Mouse (Mus musculus) heart, adult 2 months (tissue): ENCODE results near the gene Flot2. TPM values are rescaled to one million over a fixed set of nuclear protein-coding genes. Genes with fewer than 3 reads are reported as not detected.
A peak's percentile ranks its signal among the peaks of the same experiment; 100 is the strongest.

ENCODE experiments used
- DNase-seq, 2 experiments: peaks; one replicate each; pipeline ENCODE4 v3.0.0; 2021
- H3K27ac ChIP-seq: fragments of 200-600 bp; 2 replicates; pipeline ENCODE4 v1.8.1; 2022
- H3K27me3 ChIP-seq: fragments of 200-500 bp; 2 replicates; pipeline ENCODE4 v1.6.1; 2012; ENCODE audit warnings: mild to moderate bottlenecking, low read length, inconsistent platforms, mixed read lengths; ENCODE audit not compliant: control insufficient read depth, insufficient read depth
- H3K36me3 ChIP-seq: fragments of 200-500 bp; 2 replicates; pipeline ENCODE4 v1.6.1; 2012; ENCODE audit warnings: low read length, inconsistent platforms; ENCODE audit not compliant: control insufficient read depth, insufficient read depth
- H3K4me1 ChIP-seq: fragments of 200-500 bp; 2 replicates; pipeline ENCODE4 v1.6.1; 2011; ENCODE audit warnings: low read length; ENCODE audit not compliant: control insufficient read depth, insufficient read depth
- H3K4me3 ChIP-seq: fragments of 200-600 bp; 2 replicates; pipeline ENCODE4 v1.8.1; 2022
- H3K79me2 ChIP-seq: fragments of 200-500 bp; replicated peaks from 2 replicates; pipeline ENCODE4 v1.6.1; 2012; ENCODE audit warnings: mild to moderate bottlenecking, inconsistent platforms, low read length, moderate library complexity, mixed read lengths; ENCODE audit not compliant: control insufficient read depth, insufficient read depth
- H3K9ac ChIP-seq: fragments of 200-500 bp; 2 replicates; pipeline ENCODE4 v1.6.1; 2012; ENCODE audit warnings: low read depth, mild to moderate bottlenecking, control low read depth, inconsistent platforms, low read length, mixed read lengths
- CTCF ChIP-seq: fragments of 200-600 bp; IDR thresholded peaks from 2 replicates; pipeline ENCODE4 v1.8.1; 2022; ENCODE audit warnings: antibody characterized with exemption, mild to moderate bottlenecking, moderate library complexity
- EP300 ChIP-seq: fragments of 200-500 bp; IDR thresholded peaks from 2 replicates; pipeline ENCODE4 v1.6.1; 2011; ENCODE audit warnings: low read depth, low read length, control low read depth; ENCODE audit not compliant: insufficient read depth
- POLR2A ChIP-seq: fragments of 200-500 bp; IDR thresholded peaks from 2 replicates; pipeline ENCODE4 v1.6.1; 2011; ENCODE audit warnings: mild to moderate bottlenecking, low read depth, low read length, control low read depth; ENCODE audit not compliant: insufficient read depth
- WGBS: fragments of 180-500 bp; shearing (Covaris S2); methylation state at CpG from one replicate; pipeline ENCODE4 v1.1.7; 2018; 5-methylcytosine and 5-hydroxymethylcytosine counted together
- intact Hi-C: fragments of 180-260 bp; cut with DNase I; formaldehyde crosslinking; loops from one replicate; pipeline ENCODE4 v1.15.1; 2025
- polyA plus RNA-seq: library from polyadenylated mRNA; depleted of rRNA; stranded (reverse); fragments of >200 nt; gene quantifications from 2 replicates; pipeline ENCODE4 v1.2.3, GENCODE M21; 2012
- total RNA-seq, 2 experiments: library from RNA; stranded (reverse); gene quantifications; 2 replicates each; pipeline ENCODE4 v1.2.3; 2021

Gene Flot2
- total and polyA plus RNA-seq, 3 experiments = 51.7 to 118 (median 59.9) TPM

DNA sequence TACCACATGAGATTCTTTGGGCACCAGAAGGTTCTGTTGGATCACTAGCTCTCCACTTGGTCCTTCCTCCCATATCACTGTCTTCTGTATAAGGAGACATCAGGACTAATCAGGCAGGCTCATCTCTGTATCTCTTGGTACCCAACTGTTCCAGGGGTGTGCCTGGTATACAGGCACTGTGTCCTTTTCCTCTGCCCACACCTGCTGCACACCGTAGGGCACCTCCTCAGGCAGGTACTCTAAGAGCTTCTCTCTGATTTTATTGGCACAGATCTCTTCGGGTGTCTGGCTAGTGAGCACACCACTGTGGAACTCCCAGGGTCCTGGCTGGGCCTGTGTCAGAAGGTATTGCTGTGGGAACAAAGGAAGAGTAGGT, 36.5 kb downstream of the Flot2 start:
- Histone ChIP-seq H3K9ac (no peak overlapping the region), H3K27me3 (no peaks in the 10 kb centered on the region), H3K36me3 (no peaks in the 10 kb centered on the region), H3K4me1 (no peaks in the 10 kb centered on the region), H3K4me3 (no peak overlapping the region), H3K27ac (no peak overlapping the region), H3K79me2 (no peaks in the 10 kb centered on the region)
- intact Hi-C loops = no loop called here
- no peak for TF ChIP-seq EP300
- no peak for TF ChIP-seq CTCF
- no peak for TF ChIP-seq POLR2A
- DNase-seq = no peak
- 92% methylated on average over 2 of the region's 2 CpGs for WGBS

DNA sequence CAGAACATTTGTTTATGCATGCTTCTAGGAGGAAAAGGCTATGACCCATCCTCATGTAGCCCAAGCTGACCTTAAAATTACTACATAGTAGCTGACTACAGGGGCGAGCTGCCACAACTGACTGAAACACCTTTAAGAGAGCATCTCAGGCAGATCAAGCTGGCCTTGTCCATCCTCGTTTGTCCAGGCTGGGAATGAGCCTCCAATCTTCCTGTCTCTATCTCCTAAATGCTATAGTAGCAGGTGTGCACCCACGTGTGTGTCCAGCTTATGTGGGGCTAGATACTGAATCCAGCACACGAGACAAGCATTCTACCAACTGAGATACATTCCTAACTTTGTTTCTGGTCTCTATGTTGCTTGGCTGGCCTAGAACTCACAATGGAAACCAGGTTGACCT, 36.9 kb downstream of the Flot2 start:
- TF ChIP-seq EP300 = no peak
- no peak for TF ChIP-seq POLR2A
- TF ChIP-seq CTCF = no peak
- H3K27ac ChIP-seq = no peak overlapping the region
- H3K9ac ChIP-seq = no peak overlapping the region
- peaks cover 2% of the 10 kb centered on the region; the same call in 1 of the 2 replicates for H3K36me3 ChIP-seq
- no peaks in the 10 kb centered on the region for H3K27me3 ChIP-seq
- no peaks in the 10 kb centered on the region for H3K79me2 ChIP-seq
- no peaks in the 10 kb centered on the region for H3K4me1 ChIP-seq
- H3K4me3 ChIP-seq = no peak overlapping the region
- 84% methylated on average over 4 of the region's 4 CpGs for WGBS
- no peak for DNase-seq
- intact Hi-C loops = no loop called here

DNA sequence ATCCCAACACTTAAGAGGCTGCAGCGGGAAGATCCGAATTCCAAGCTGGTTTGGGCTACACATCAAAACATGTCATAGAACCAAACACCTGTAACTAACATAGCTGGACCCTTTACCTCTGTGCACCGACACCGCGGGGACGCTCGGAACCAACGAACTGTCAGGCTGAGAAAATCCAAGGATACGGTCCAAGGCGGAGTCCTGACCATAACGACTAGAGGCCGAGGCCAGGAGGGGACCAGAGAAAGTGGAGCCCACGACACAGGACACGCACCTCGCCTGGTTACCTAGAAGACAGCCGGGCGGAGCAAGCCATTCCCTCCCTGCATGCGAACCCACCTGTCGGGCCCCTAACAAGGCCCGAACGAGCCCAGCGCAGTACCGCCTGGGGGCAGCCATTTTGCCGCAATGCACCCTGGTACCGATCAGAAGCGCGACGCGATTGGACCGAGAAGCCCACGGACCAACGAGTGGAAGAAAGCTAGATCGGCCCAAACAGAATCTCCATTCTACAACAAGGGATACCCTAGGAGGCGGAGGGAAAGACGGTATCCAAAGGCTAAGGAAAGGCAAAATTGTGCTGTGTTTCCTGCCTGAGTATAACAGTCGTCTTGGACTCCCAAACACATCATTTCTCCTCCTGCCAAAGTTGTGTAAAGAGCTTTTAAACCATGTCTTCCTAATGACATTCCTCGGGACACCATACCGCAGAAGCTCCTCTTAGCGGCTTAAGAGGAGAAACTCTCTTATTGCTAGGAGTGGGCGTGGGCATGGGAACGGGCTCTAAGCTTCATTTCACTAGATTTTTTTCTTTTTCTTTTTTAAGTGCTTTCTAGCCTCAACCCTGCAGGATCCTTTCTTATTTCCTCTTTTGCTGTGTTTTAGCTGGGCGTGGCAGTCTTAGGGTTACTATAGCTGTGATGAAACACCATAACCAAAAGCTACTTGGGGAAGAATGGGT, 42.5 kb downstream of the Flot2 start, which contains the start of gene Eral1:
Eral1 (minus strand) TSS at position 423 of the 961 bp plus-strand sequence.
- DNase-seq = peak; percentile 86 to 88
- Histone ChIP-seq H3K9ac (peak within 1 kb of the TSS; percentile 91), H3K79me2 (no peaks in the 10 kb centered on the region), H3K4me1 (no peaks in the 10 kb centered on the region), H3K4me3 (peak within 1 kb of the TSS; percentile 68), H3K27ac (peak within 1 kb of the TSS; percentile 47), H3K36me3 (peaks cover 2% of the 10 kb centered on the region; the same call in 1 of the 2 replicates), H3K27me3 (no peaks in the 10 kb centered on the region)
- intact Hi-C loops = loop anchor here (1.0 to 2.0 kb wide), 2 partner anchors 14 to 85 kb away; partner anchors contain the start of genes Fam222b and Traf4
- under 1% methylated on average over 42 of the region's 42 CpGs for WGBS
- TF ChIP-seq POLR2A (peak; percentile 90), EP300 (0 out of 2 replicates have a peak, but pooled peaks have one; percentile 25), CTCF (0 out of 2 replicates have a peak, but pooled peaks have one; percentile 28)

DNA sequence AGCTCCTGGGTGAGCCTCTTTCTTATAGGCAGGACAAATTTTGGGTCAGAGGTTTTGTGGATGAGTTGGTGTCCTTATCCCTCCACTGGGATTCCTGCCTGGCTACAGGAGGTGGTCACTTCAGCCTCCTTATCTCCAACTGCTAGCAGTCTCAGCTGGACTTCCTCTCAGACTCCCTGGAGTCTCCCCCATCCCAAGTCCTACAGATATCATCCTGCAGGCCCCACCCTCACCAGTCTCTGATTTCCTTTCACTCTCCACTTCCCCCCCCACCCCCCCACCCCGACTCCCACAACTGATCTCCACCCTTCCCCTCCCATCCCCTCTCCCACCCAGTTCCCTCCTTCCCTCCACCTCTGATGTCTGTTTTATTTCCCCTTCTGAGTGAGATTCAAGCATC, 45.9 kb downstream of the Flot2 start:
- no peak overlapping the region for H3K27ac ChIP-seq
- WGBS = 6% methylated on average over 1 of the region's 1 CpGs
- no peaks in the 10 kb centered on the region for H3K27me3 ChIP-seq
- no peak for DNase-seq
- no peak overlapping the region for H3K9ac ChIP-seq
- H3K4me3 ChIP-seq = no peak overlapping the region
- H3K36me3 ChIP-seq = peaks cover 2% of the 10 kb centered on the region; the same call in 1 of the 2 replicates
- no peak for TF ChIP-seq EP300
- intact Hi-C loops = no loop called here
- no peaks in the 10 kb centered on the region for H3K79me2 ChIP-seq
- no peaks in the 10 kb centered on the region for H3K4me1 ChIP-seq

DNA sequence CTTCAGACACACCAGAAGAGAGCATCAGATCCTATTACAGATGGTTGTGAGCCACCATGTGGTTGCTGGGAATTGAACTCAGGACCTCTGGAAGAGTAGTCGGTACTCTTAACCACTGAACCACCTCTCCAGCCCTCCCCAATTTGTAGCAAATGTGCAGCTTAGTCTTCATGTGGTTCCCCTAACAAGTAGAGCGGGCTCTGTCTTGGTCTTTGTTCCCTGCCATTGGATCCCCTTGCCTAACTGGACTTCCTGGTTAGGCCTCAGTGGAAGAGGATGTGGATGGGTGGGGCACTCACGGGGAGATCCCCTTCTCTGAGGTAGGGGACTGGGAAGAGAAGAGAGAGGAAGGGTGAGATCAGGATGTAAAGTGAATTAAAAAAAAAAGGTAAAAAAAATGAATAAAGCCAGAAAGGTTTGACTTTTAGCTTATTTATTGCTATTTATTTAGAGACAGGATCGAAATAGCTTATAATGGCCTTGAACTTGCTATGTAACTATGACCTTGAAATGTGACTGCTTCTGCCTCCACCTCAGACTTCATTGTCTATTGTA, 49.3 kb downstream of the Flot2 start:
- H3K9ac ChIP-seq = no peak overlapping the region
- no peaks in the 10 kb centered on the region for H3K79me2 ChIP-seq
- intact Hi-C loops = no loop called here
- TF ChIP-seq EP300 (no peak), CTCF (no peak), POLR2A (no peak)
- no peaks in the 10 kb centered on the region for H3K27me3 ChIP-seq
- H3K27ac ChIP-seq = no peak overlapping the region
- DNase-seq = no peak
- H3K4me1 ChIP-seq = no peaks in the 10 kb centered on the region
- H3K36me3 ChIP-seq = no peaks in the 10 kb centered on the region
- WGBS = 62% methylated on average over 4 of the region's 4 CpGs
- no peak overlapping the region for H3K4me3 ChIP-seq

DNA sequence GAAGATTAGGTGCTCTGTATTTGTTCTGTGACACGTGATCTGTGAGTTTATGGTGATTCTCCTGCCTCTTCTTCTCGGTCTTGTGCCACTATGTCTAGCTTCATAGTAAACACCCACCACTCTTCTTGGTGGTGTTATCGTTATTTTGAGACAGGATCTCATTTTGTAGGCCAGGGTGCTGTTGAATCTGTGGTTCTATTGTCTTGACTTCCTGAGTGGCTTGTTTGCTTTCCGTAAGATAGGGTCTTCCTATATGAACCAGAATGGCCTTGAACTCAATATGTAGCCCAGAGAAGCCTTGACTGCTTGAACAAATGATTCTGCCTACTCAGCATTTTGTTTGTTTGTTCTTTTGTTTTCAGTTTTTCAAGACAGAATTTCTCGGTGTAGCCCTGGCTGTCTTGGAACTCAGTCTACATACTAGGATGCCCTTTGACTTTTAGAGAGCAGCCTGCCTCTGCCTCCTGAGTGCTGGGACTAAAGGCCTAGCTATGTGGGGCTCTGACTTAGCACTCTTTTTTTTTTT, 50.1 kb downstream of the Flot2 start:
- Histone ChIP-seq H3K9ac (no peak overlapping the region), H3K79me2 (no peaks in the 10 kb centered on the region), H3K4me1 (no peaks in the 10 kb centered on the region), H3K27ac (no peak overlapping the region), H3K27me3 (no peaks in the 10 kb centered on the region), H3K4me3 (no peak overlapping the region), H3K36me3 (no peaks in the 10 kb centered on the region)
- intact Hi-C loops = no loop called here
- TF ChIP-seq EP300 = no peak
- no peak for TF ChIP-seq POLR2A
- TF ChIP-seq CTCF = no peak
- DNase-seq = no peak
- 50% methylated on average over 5 of the region's 5 CpGs for WGBS
